Mouse (Mus musculus): ENCODE measurements around the gene Atp6v0e2.

Gene Atp6v0e2

DNA sequence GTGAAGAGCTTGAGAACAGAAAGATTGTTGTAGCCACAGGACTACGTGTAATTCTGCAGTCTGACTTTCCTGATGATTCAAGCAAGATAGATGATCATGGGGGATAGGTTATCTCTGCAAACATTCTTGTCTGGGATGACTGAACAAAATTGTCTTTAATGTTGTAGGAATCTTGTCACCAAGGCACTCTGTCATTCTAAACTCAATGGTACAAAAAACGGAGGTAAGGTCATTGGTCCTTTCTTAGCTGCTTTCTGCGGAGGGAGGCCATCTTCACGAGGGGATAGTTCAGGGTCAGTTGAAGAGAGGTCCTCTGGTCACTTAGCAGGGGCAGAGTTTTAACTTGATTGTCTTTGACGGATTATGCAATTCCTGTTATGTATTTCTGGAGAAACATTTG, 41.3 kb downstream of the Atp6v0e2 start:
- DNase-seq = no peak

DNA sequence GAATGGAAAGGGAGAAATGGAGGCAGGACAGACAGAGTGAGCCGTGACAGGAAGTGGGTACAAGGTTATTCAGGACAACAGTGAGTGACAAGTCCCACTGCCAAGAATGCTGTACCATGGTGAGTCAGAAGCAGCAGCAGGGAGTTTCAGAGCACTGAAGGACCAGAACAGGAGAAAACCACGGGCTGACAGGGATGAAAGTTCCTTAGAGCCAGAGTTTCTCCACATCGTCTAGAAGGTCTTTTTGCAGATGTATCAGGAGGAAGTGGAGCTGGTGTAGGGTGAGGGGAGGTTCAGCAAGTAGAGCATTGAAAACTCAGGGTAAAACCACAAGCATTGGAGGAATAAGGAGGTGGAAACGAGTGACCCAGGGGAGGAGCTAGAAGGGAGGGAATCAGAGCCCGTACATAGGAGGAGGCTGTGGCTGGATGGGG, 41.8 kb downstream of the Atp6v0e2 start:
- DNase-seq = no peak

DNA sequence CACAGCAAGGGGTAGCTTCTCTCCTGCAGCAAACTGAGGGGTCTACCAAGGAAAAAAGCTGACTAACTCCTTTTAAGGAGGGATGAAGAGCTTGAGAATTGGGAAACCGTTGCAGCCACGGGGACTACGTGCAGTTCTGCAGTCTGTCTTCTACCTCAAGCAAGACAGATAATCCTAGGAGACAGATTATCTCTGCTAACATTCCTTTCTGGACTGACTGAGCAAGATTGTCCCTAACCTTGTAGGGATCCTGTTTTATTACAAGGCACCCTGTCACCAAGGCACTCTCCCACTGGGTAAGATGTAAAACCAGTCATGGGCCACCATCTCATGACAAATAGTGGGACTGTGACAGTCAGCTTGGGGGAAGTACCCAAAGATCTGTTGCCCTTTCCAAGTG, 43.8 kb downstream of the Atp6v0e2 start:
- DNase-seq = no peak

DNA sequence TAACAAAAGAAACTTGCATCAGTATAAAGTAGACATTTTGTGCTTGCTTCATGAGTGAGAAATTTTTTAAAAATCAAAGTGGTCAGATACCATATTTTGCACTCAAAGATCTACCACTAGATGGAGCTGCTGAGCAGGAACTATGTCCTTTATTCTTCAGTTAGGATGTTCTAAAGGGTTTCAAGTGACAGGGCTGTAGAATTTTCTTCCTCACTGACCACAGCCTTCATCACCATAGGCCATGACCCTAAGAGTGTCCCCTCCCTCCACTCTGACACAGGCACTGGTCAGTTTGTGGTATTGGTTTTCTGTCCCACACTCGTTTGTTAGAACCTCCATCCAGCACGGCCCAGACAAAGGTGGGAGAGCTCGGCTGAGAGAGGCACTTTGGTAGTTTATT, 44.6 kb downstream of the Atp6v0e2 start:
- no peak for DNase-seq

DNA sequence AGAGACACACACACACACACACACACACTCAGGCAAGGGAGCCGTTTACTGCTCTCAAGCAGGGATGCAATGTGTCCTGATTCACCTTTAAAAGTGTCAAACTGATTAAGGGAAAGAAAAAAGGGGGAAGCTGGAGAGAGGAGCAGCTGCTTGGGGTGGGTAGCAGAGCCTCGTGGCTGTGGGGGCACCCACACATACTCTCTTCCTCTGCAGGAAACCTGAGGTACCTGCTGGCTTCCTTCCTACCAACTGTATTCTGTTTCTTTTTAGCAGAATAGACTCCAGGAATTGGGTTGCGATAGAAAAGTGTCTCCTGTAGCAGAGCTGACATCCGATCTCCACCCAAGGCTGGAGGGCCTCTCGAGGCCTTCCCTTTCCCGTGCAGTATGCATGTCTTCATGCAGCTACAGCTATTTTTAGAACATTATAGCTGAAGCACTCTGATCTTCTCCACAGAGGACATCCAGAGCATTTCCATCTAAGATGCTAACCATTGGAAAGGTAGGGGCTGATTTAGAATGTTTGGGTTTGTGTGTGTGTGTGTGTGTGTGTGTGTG, 51.9 kb downstream of the Atp6v0e2 start, which contains the start of gene Gm45021:
Gene Gm45021 (plus strand): TSS at position 417 of the 557 bp plus-strand sequence.
- no peak for DNase-seq
